Mouse (Mus musculus): ENCODE data around the gene Adcy3. TPM values are rescaled to one million over a fixed set of nuclear protein-coding genes. Genes with fewer than 3 reads are reported as not detected.

The Adcy3 gene
- polyA plus RNA-seq, 1 experiment from 2014 or later: 12.1 TPM

- Histone ChIP-seq H3K4me3 (replicated peaks; ENCODE audit: low read length) (no peak overlapping the region), H3K36me3 (replicated peaks; ENCODE audit: control insufficient read depth, insufficient read depth) (peaks cover 68% of the 10 kb centered on the region), H3K4me1 (replicated peaks; ENCODE audit: control insufficient read depth, insufficient read depth, low read length) (no peaks in the 10 kb centered on the region), H3K27me3 (ENCODE audit: control insufficient read depth, insufficient read depth, low read length) (no peaks in the 10 kb centered on the region), H3K27ac (no peak overlapping the region), H3K4me2 (replicated peaks) (no peak overlapping the region), H3K9me3 (ENCODE audit: control insufficient read depth, low read length) (no peaks in the 10 kb centered on the region), H3K9ac (no peak overlapping the region)
- no peak for ATAC-seq (ENCODE audit: low FRiP score)
- no peak for DNase-seq (ENCODE audit: low spot score)
- WGBS: 86% methylated on average over 16 of the region's 16 CpGs
Measured at GRCm38 (mm10) chr12:4252742-4253655, 120.1 kb downstream of the Adcy3 start.

Other genes starting within 250 kb of the Adcy3 start
- 3.3 and 3.9 TPM in 2 replicates for gene Pomc, start 178.2 kb upstream of the Adcy3 start, polyA plus RNA-seq (2014; fragmentation: Nextera tagmentation; extraction: Ambion mirVana)
- gene Efr3b, start 94.2 kb upstream of the Adcy3 start, polyA plus RNA-seq (2014; fragmentation: Nextera tagmentation; extraction: Ambion mirVana): 35.9 and 36.7 TPM in 2 replicates
- gene Dnajc27, start 50.5 kb upstream of the Adcy3 start, polyA plus RNA-seq (2014; fragmentation: Nextera tagmentation; extraction: Ambion mirVana): 21.8 and 23.7 TPM in 2 replicates
- 6.1 and 6.2 TPM in 2 replicates for gene Ptrhd1, start 100.9 kb downstream of the Adcy3 start, polyA plus RNA-seq (2014; fragmentation: Nextera tagmentation; extraction: Ambion mirVana)
- 6.2 and 6.9 TPM in 2 replicates for gene Cenpo, start 101.2 kb downstream of the Adcy3 start, polyA plus RNA-seq (2014; fragmentation: Nextera tagmentation; extraction: Ambion mirVana)

Measured in hindbrain, embryonic 14.5 days (tissue).